Mouse (Mus musculus) kidney, postnatal 14 days (tissue): ENCODE results near the gene Nr4a3.
A peak's percentile ranks its signal among the peaks of the same experiment; 100 is the strongest.

Experiments used
- DNase-seq: peaks from one replicate; pipeline ENCODE4 v3.0.0; 2022; ENCODE audit warnings: mixed read lengths

The Nr4a3 gene

GRCm38 (mm10) chr4:48124773-48125469, 80.0 kb downstream of the Nr4a3 start, which contains the start of gene Stx17:
Stx17 (plus strand) TSS chr4:48124915.
- peak; percentile 93 for DNase-seq

DNA sequence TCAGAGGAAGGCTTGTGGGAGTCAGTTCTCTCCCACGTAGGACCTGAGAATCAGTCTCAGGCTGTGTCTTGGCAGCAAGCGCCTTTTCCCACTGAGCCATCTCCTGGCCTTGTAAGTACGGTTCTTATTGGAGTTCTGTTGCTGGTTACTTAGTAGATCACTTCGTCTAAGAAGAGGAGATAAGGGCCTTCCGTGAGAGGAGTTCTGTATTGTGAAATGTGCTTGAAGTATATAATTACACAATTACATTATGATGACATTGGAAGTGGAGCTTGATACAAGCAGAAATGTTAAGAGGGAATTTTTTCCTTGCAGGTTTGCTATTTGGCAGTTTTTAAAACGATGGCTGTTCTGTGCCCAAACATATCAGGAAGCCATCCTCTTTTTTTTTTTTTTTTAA, 85.4 kb downstream of the Nr4a3 start:
- no peak for DNase-seq

DNA sequence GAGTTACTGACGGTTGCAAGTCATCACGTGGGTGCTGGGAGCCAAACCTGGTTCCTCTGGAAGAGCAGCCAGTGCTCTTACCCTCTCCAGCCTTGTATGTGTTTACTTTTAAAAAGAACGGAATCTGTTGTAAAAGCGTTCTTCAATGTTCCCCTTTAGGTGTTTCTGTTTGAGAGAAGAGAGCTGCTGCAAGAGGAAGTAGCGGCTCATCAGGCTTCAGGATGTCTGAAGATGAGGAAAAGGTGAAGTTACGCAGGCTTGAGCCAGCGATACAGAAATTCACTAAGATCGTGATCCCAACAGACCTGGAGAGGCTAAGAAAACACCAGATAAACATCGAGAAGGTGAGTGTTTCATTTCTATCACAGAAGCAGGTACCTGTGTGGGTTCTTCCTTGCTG, 86.7 kb downstream of the Nr4a3 start:
- DNase-seq = no peak

DNA sequence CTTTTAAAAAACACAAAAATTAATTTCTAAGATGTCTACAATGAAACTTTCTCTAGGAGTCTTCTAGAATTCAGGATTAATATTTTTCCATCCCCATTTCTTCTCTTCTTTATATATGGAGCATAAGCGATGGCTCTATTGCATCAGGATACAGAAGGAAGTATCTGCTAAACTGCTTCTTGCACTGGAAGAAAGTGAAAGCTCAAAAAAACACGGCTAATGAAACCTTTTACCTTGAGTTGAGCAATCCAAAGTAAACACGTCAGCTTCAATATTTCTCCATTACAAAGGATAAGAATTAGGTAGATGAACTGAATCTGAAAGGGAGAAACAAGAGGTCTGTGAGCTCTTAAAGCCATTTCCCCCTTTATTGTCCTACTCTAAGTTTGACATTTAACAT, 87.8 kb downstream of the Nr4a3 start:
- DNase-seq = no peak
